Mouse (Mus musculus) neural tube, embryonic 12.5 days (tissue): ENCODE measurements at regions not wholly inside any gene's neighbourhood (a gene's known extent, or its start where the extent isn't known, plus 50 kb on each side); places are given as distances from the start of the nearest gene placed in this dataset.

Experiments
- ATAC-seq: fragments of 200-750 bp; cut with Nextera tagmentation; 2 replicates; pipeline ENCODE4 v1.8.0; 2017; ENCODE audit warnings: low read depth, mild to moderate bottlenecking, moderate TSS enrichment, moderate library complexity; ENCODE audit not compliant: low FRiP score
- H3K27ac ChIP-seq: fragments of 300-500 bp; sonication (generic); 2 replicates; pipeline ENCODE4 v1.5.1; 2016
- H3K27me3 ChIP-seq: fragments of 300-500 bp; sonication (generic); replicated peaks from 2 replicates; pipeline ENCODE4 v1.6.1; 2016; ENCODE audit warnings: mild to moderate bottlenecking
- H3K36me3 ChIP-seq: fragments of 300-500 bp; sonication (generic); 2 replicates; pipeline ENCODE4 v1.6.1; 2016; ENCODE audit warnings: mild to moderate bottlenecking
- H3K4me1 ChIP-seq: fragments of 300-500 bp; sonication (generic); 2 replicates; pipeline ENCODE4 v1.6.1; 2016
- H3K4me2 ChIP-seq: fragments of 300-500 bp; sonication (generic); replicated peaks from 2 replicates; pipeline ENCODE4 v1.6.1; 2016; ENCODE audit warnings: mild to moderate bottlenecking
- H3K4me3 ChIP-seq: fragments of 300-500 bp; sonication (generic); 2 replicates; pipeline ENCODE4 v1.5.1; 2016
- H3K9ac ChIP-seq: fragments of 300-500 bp; sonication (generic); 2 replicates; pipeline ENCODE4 v1.6.1; 2016; ENCODE audit warnings: mild to moderate bottlenecking
- H3K9me3 ChIP-seq: fragments of 300-500 bp; sonication (generic); 2 replicates; pipeline ENCODE4 v1.6.1; 2016; ENCODE audit warnings: mild to moderate bottlenecking
- WGBS: fragments of 180-500 bp; shearing (Covaris S2); methylation state at CpG from one replicate; pipeline ENCODE4 v1.1.7; 2016; 5-methylcytosine and 5-hydroxymethylcytosine counted together

GRCm38 (mm10) chr10:99423406-99423805, 160.4 kb downstream of the Dusp6 start:
- Histone ChIP-seq H3K27me3 (no peaks in the 10 kb centered on the region), H3K4me3 (no peak overlapping the region), H3K9ac (no peak overlapping the region), H3K4me2 (no peak overlapping the region), H3K9me3 (no peaks in the 10 kb centered on the region), H3K27ac (no peak overlapping the region), H3K4me1 (0 out of 2 replicates have a peak, but pooled peaks cover 4% of the 10 kb centered on the region), H3K36me3 (no peaks in the 10 kb centered on the region)
- 83% methylated on average over 5 of the region's 5 CpGs for WGBS
- no peak for ATAC-seq

GRCm38 (mm10) chr10:99425265-99425664, 162.2 kb downstream of the Dusp6 start:
- H3K36me3 ChIP-seq: no peaks in the 10 kb centered on the region
- H3K27ac ChIP-seq: no peak overlapping the region
- no peak overlapping the region for H3K4me2 ChIP-seq
- H3K9ac ChIP-seq: no peak overlapping the region
- ATAC-seq: no peak
- no peaks in the 10 kb centered on the region for H3K9me3 ChIP-seq
- 0 out of 2 replicates have a peak, but pooled peaks cover 4% of the 10 kb centered on the region for H3K4me1 ChIP-seq
- no peaks in the 10 kb centered on the region for H3K27me3 ChIP-seq
- WGBS: 84% methylated on average over 4 of the region's 4 CpGs
- no peak overlapping the region for H3K4me3 ChIP-seq

GRCm38 (mm10) chr10:99430175-99430574, 167.1 kb downstream of the Dusp6 start:
- ATAC-seq: no peak
- Histone ChIP-seq H3K4me2 (no peak overlapping the region), H3K4me1 (no peaks in the 10 kb centered on the region), H3K27me3 (no peaks in the 10 kb centered on the region), H3K9me3 (no peaks in the 10 kb centered on the region), H3K27ac (no peak overlapping the region), H3K36me3 (no peaks in the 10 kb centered on the region), H3K4me3 (no peak overlapping the region), H3K9ac (no peak overlapping the region)
- WGBS: 84% methylated on average over 9 of the region's 9 CpGs

- no peak overlapping the region for H3K4me3 ChIP-seq
- H3K4me1 ChIP-seq: no peaks in the 10 kb centered on the region
- no peaks in the 10 kb centered on the region for H3K27me3 ChIP-seq
- no peaks in the 10 kb centered on the region for H3K9me3 ChIP-seq
- H3K36me3 ChIP-seq: no peaks in the 10 kb centered on the region
- WGBS: 74% methylated on average over 16 of the region's 16 CpGs
- no peak overlapping the region for H3K9ac ChIP-seq
- no peak for ATAC-seq
- H3K4me2 ChIP-seq: no peak overlapping the region
- no peak overlapping the region for H3K27ac ChIP-seq
Measured at GRCm38 (mm10) chr10:99430669-99431561, 167.9 kb downstream of the Dusp6 start.

GRCm38 (mm10) chr10:99437060-99437459, 174.0 kb downstream of the Dusp6 start:
- H3K36me3 ChIP-seq: no peaks in the 10 kb centered on the region
- no peaks in the 10 kb centered on the region for H3K27me3 ChIP-seq
- H3K4me3 ChIP-seq: no peak overlapping the region
- H3K27ac ChIP-seq: no peak overlapping the region
- no peak overlapping the region for H3K4me2 ChIP-seq
- H3K9me3 ChIP-seq: no peaks in the 10 kb centered on the region
- ATAC-seq: no peak
- H3K9ac ChIP-seq: no peak overlapping the region
- H3K4me1 ChIP-seq: no peaks in the 10 kb centered on the region

GRCm38 (mm10) chr10:99440169-99440568, 177.1 kb downstream of the Dusp6 start:
- no peak overlapping the region for H3K9ac ChIP-seq
- no peaks in the 10 kb centered on the region for H3K4me1 ChIP-seq
- 93% methylated on average over 5 of the region's 5 CpGs for WGBS
- no peak overlapping the region for H3K27ac ChIP-seq
- no peak for ATAC-seq
- no peaks in the 10 kb centered on the region for H3K27me3 ChIP-seq
- H3K36me3 ChIP-seq: no peaks in the 10 kb centered on the region
- no peak overlapping the region for H3K4me3 ChIP-seq
- H3K4me2 ChIP-seq: no peak overlapping the region
- H3K9me3 ChIP-seq: no peaks in the 10 kb centered on the region

- Histone ChIP-seq H3K4me2 (no peak overlapping the region), H3K4me3 (no peak overlapping the region), H3K4me1 (no peaks in the 10 kb centered on the region), H3K9me3 (no peaks in the 10 kb centered on the region), H3K36me3 (no peaks in the 10 kb centered on the region), H3K9ac (no peak overlapping the region), H3K27ac (no peak overlapping the region), H3K27me3 (no peaks in the 10 kb centered on the region)
- ATAC-seq: no peak
- WGBS: 65% methylated on average over 6 of the region's 6 CpGs
Measured at GRCm38 (mm10) chr10:99441014-99441413, 178.0 kb downstream of the Dusp6 start.

- H3K36me3 ChIP-seq: no peaks in the 10 kb centered on the region
- no peak overlapping the region for H3K27ac ChIP-seq
- H3K4me1 ChIP-seq: no peaks in the 10 kb centered on the region
- ATAC-seq: no peak
- 34% methylated on average over 10 of the region's 10 CpGs for WGBS
- H3K9me3 ChIP-seq: no peaks in the 10 kb centered on the region
- no peaks in the 10 kb centered on the region for H3K27me3 ChIP-seq
- H3K9ac ChIP-seq: no peak overlapping the region
- H3K4me2 ChIP-seq: no peak overlapping the region
- no peak overlapping the region for H3K4me3 ChIP-seq
Measured at GRCm38 (mm10) chr10:99441931-99442330, 178.9 kb downstream of the Dusp6 start.

GRCm38 (mm10) chr10:99443453-99444170, 180.6 kb downstream of the Dusp6 start:
- Histone ChIP-seq H3K4me3 (no peak overlapping the region), H3K9me3 (no peaks in the 10 kb centered on the region), H3K36me3 (no peaks in the 10 kb centered on the region), H3K4me2 (no peak overlapping the region), H3K27ac (no peak overlapping the region), H3K27me3 (no peaks in the 10 kb centered on the region), H3K9ac (no peak overlapping the region), H3K4me1 (no peaks in the 10 kb centered on the region)
- no peak for ATAC-seq
- WGBS: 93% methylated on average over 18 of the region's 18 CpGs

GRCm38 (mm10) chr10:99450714-99451625, 187.9 kb downstream of the Dusp6 start:
- Histone ChIP-seq H3K27ac (no peak overlapping the region), H3K4me2 (no peak overlapping the region), H3K36me3 (no peaks in the 10 kb centered on the region), H3K9me3 (no peaks in the 10 kb centered on the region), H3K9ac (no peak overlapping the region), H3K27me3 (no peaks in the 10 kb centered on the region), H3K4me3 (no peak overlapping the region), H3K4me1 (peaks cover 5% of the 10 kb centered on the region; the same call in 1 of the 2 replicates)
- 44% methylated on average over 9 of the region's 9 CpGs for WGBS
- ATAC-seq: peak; percentile 70

- WGBS: 15% methylated on average over 10 of the region's 10 CpGs
- H3K4me2 ChIP-seq: no peak overlapping the region
- no peaks in the 10 kb centered on the region for H3K9me3 ChIP-seq
- H3K36me3 ChIP-seq: no peaks in the 10 kb centered on the region
- no peak overlapping the region for H3K4me3 ChIP-seq
- H3K4me1 ChIP-seq: peaks cover 5% of the 10 kb centered on the region; the same call in 1 of the 2 replicates
- no peak for ATAC-seq
- no peaks in the 10 kb centered on the region for H3K27me3 ChIP-seq
- H3K27ac ChIP-seq: no peak overlapping the region
- H3K9ac ChIP-seq: no peak overlapping the region
Measured at GRCm38 (mm10) chr10:99451639-99452417, 188.8 kb downstream of the Dusp6 start.
